In the genomic region with DNA sequence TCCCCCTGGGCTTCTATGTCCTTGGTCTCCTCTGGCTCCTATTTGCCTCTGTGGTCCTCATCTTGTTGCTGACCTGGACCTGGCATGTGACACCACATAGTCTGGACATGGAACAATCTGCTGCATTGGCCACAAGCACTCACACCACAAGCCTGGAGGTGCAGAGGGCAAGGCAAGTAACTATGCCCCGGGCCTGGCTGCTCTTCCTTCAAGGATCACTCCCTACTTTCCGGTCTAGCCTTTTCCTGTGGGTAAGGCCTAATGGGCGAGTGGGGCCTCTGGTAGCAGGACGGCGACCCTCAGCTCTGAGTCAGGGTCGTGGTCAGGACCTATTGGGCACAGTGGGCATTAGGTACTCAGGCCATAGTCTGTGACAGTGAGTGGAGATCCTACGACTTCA, we compare ENCODE assay signal across 18 mouse cellular contexts.
"Had no signal": no experiment of that assay in that cellular context is flagged by ENCODE, and none has a peak within 500 bp of the region (broad histone marks: within the 10 kb centered on the region; RNA-seq: fewer than 3 reads in every experiment).

No protein-coding gene starts in this region.

- H3K9me3 ChIP-seq: limb, embryonic 10.5 days; limb, embryonic 13.5 days; midbrain, embryonic 12.5 days; midbrain, embryonic 15.5 days; neural tube, embryonic 13.5 days; stomach, embryonic 15.5 days had no signal

- H3K9ac ChIP-seq: limb, embryonic 13.5 days; lung, embryonic 14.5 days; midbrain, embryonic 12.5 days; midbrain, embryonic 15.5 days; neural tube, embryonic 13.5 days; stomach, embryonic 15.5 days had no signal

- DNase-seq: kidney, adult 18-20 months; kidney, adult 9 months; kidney, postnatal 14 days; kidney, postnatal 4 days; lung, embryonic 14.5 days; lung, postnatal 36 days; retina, postnatal 1 day; right cerebral cortex, postnatal 25 days; spleen, adult 18-20 months; thymus, postnatal 36 days had no signal

- ATAC-seq: intestine, embryonic 16.5 days; lung, postnatal 0 days; midbrain, embryonic 15.5 days had no signal

- H3K4me3 ChIP-seq: limb, embryonic 10.5 days; limb, embryonic 13.5 days; midbrain, embryonic 12.5 days; midbrain, embryonic 15.5 days; neural tube, embryonic 13.5 days; stomach, embryonic 15.5 days had no signal

- H3K27ac ChIP-seq: limb, embryonic 10.5 days; limb, embryonic 13.5 days; midbrain, embryonic 12.5 days; midbrain, embryonic 15.5 days; neural tube, embryonic 13.5 days; stomach, embryonic 15.5 days had no signal

- H3K27me3 ChIP-seq: limb, embryonic 13.5 days; midbrain, embryonic 12.5 days; midbrain, embryonic 15.5 days; neural tube, embryonic 13.5 days; stomach, embryonic 15.5 days had no signal

- H3K4me2 ChIP-seq: limb, embryonic 13.5 days; lung, embryonic 14.5 days; midbrain, embryonic 12.5 days; midbrain, embryonic 15.5 days; neural tube, embryonic 13.5 days; stomach, embryonic 15.5 days had no signal
